Mouse (Mus musculus) right cerebral cortex, adult 18-20 months (tissue): ENCODE measurements around the gene Suco.

Experiments
- DNase-seq: peaks from one replicate; pipeline ENCODE4 v3.0.0; 2022; ENCODE audit warnings: mixed read lengths

Suco gene

DNA sequence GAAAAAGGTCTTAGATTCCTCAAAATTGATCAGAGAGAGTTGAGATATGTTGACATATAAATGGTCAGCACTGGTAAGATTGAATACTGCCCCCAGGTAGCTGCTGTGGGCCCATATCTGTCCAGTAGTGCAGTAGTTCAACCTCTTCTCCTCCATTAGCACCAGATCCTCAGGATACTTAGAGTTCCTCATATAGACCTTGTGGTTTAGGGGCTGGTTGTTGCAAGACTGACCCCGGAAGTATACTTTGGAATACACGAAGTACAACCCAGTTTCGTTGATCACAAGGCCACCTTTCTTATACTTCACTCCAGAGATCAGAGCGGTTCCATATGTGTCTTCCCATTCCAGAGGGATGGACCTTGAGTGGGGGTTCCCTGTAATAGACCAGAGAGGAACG is 94.9 kb downstream of the Suco start:
- no peak for DNase-seq

DNA sequence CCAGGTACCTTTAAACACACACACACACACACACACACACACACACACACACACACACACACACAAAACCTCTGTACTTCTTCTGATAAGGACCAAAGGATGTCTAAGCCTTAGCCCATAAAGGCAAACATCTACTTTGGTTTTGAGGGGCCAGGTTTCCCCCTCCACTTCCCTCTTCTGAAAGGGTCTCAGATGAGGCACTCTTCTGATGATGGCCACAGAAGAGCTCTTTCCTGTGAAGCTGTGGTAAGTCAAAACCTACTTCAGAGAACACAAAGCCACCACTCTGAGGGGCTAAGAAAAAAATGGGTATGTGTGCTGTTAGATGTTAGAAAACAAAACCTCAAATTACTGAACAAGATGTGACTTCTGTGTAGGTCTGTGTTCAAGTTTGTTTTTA is 97.4 kb downstream of the Suco start:
- no peak for DNase-seq

DNA sequence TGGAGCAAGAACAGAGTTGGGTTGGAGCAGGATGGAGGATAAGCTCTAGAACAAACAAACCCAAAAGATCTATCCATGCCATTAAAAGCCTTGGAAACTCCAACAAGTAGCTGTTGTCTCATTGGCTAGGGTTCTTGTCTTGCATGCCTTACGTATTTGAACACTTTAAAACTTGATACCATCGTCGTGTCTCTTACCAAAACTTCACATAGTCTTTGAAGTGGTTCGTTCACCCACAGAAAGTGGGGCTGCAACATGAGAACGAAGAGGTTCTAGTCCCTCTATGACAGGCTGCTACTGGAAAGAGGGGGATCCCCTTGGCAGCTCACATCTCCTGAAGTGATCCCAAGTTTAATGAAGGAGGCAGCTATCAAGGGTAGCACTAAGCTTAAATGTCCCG is 101.3 kb downstream of the Suco start:
- no peak for DNase-seq

DNA sequence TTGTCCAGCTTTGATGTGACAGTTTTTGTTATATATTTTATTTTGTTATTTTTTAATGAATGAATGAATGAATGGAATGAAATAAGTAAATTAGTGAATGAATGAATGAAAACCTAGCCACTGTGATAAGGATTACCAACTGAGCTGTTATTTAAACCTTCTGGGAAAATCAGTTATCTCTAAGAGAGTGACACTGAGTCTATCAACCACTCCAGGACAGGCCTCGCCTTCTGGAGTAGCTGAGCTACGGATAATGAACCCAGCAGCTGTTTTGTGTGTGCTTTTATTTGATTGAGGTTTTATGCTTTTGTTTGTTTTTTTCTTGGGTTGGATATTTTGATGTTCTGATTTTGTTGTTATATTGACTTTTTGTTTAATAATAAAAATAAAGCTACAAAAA is 105.2 kb downstream of the Suco start:
- DNase-seq, result no peak

DNA sequence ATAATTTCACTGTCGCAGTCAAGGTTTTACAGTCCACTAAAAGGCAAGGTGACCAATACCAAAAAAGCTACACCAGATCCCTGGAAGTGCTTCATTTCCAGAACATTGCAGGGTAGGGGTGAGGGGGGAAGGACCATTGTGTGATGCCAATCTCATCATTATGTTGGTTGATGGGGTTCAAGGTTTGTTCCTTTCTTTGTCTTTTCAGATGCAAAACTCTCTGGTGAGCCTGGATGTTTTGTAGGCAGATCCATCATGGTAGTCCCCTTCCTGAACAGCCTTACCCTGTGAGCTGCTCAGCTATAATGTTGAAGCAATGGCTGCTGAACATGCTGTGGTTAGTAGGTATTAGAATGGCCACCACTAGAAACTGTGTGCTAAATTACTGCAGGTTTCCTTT is 107.2 kb downstream of the Suco start:
- no peak for DNase-seq

DNA sequence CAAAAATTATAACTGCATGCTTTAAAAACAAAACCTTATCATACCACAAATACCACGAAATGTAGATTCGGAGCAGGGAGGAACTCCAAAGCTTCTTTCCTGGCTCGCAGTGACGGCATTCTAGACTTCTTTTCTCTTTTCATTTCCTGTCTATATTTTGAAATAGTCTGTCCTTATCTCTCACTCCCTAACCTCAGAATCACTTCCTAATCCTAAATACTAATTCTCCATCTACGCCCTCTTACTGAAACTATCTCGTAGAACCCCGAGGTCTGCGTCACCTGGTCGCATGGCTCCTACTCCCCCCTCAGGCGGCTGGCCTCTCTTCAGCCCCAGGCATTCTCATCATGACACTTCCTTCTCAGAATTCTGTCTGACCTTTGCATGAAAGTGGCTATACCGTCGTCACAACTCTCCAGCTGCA is 109.4 kb downstream of the Suco start:
- DNase-seq, result no peak

DNA sequence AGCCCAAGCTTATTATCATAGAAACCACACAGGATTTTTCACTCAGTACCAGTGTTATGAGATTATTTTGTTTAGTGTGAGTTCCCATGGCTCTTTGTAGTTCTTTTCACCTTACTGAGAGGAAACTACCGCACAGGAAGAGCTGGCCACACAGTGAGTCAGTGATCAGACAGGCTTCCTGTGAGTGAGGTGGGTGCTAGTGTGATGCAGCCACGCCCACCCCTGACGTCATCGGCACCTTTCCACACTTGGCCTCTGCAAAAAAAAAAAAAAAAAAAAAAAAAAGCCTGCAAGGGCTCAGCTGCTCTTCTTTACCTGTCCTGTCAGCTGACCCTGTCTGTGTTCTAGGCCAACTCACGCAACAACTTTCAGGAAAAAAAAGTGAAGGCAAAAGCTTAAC is 109.8 kb downstream of the Suco start:
- DNase-seq, result no peak
